Mouse (Mus musculus) stomach, embryonic 16.5 days (tissue): Measurements from ENCODE around the gene Olfr309. TPM values are rescaled to one million over a fixed set of nuclear protein-coding genes. Genes with fewer than 3 reads are reported as not detected.

Experiments used
- microRNA-seq: library from miRNA; unstranded; fragments of <30 nt; microRNA quantifications from one replicate; pipeline ENCODE4, GENCODE M21; 2016
- polyA plus RNA-seq: library from polyadenylated mRNA; unstranded; fragments of >200 nt; fragmentation: Nextera tagmentation; extraction: Ambion mirVana; gene quantifications from 2 replicates; pipeline ENCODE4 v1.2.1, GENCODE M21; 2015

Olfr309 gene
- polyA plus RNA-seq, 1 experiment from 2014 or later: not detected

Small RNA genes lying within 50 kb of the gene (microRNA-seq; reads per million reads assigned to microRNA genes)
- gene Gm23192: not detected

Other genes with a start within 250 kb of the Olfr309 start
- not detected in 2 replicates for gene Vmn2r75, start 141.9 kb downstream of the Olfr309 start, polyA plus RNA-seq
- not detected in 2 replicates for gene Vmn2r76, start 67.4 kb downstream of the Olfr309 start, polyA plus RNA-seq
- not detected in 2 replicates for gene Olfr310, start 36.5 kb downstream of the Olfr309 start, polyA plus RNA-seq
- gene Olfr308, start 11.9 kb upstream of the Olfr309 start, polyA plus RNA-seq: not detected in 2 replicates
- gene Olfr307, start 23.9 kb upstream of the Olfr309 start, polyA plus RNA-seq: not detected in 2 replicates
- gene Olfr305, start 53.2 kb upstream of the Olfr309 start, polyA plus RNA-seq: not detected in 2 replicates
- not detected in 2 replicates for gene Olfr304, start 73.0 kb upstream of the Olfr309 start, polyA plus RNA-seq
- not detected in 2 replicates for gene Olfr303, start 84.1 kb upstream of the Olfr309 start, polyA plus RNA-seq
- not detected in 2 replicates for gene Olfr301, start 90.1 kb upstream of the Olfr309 start, polyA plus RNA-seq
- not detected in 2 replicates for gene Olfr299, start 146.2 kb upstream of the Olfr309 start, polyA plus RNA-seq
- not detected in 2 replicates for gene Olfr298, start 178.8 kb upstream of the Olfr309 start, polyA plus RNA-seq
- gene Olfr297, start 206.3 kb upstream of the Olfr309 start, polyA plus RNA-seq: not detected in 2 replicates